Mouse (Mus musculus) heart, embryonic 11.5 days (tissue): Measurements from ENCODE around the gene Trip12. TPM values are rescaled to one million over a fixed set of nuclear protein-coding genes. Genes with fewer than 3 reads are reported as not detected.

Experiments used
- ATAC-seq: fragments of 200-750 bp; cut with Nextera tagmentation; replicated peaks from 2 replicates; pipeline ENCODE4 v1.8.0; 2017; ENCODE audit warnings: moderate library complexity; ENCODE audit not compliant: insufficient number of reproducible peaks, low FRiP score, low TSS enrichment
- H3K27ac ChIP-seq: fragments of 300-500 bp; sonication (generic); 2 replicates; pipeline ENCODE4 v1.5.1; 2014; ENCODE audit warnings: mild to moderate bottlenecking, low read depth, low read length
- H3K27me3 ChIP-seq: fragments of 300-500 bp; sonication (generic); 2 replicates; pipeline ENCODE4 v1.6.1; 2014; ENCODE audit warnings: mild to moderate bottlenecking, low read length, mixed read lengths; ENCODE audit not compliant: control insufficient read depth, insufficient read depth
- H3K36me3 ChIP-seq: fragments of 300-500 bp; sonication (generic); 2 replicates; pipeline ENCODE4 v1.6.1; 2014; ENCODE audit warnings: mild to moderate bottlenecking, low read length, moderate library complexity, mixed read lengths; ENCODE audit not compliant: control insufficient read depth, insufficient read depth
- H3K4me1 ChIP-seq: fragments of 300-500 bp; sonication (generic); 2 replicates; pipeline ENCODE4 v1.6.1; 2014; ENCODE audit warnings: low read length; ENCODE audit not compliant: control insufficient read depth, insufficient read depth
- H3K4me2 ChIP-seq: fragments of 300-500 bp; sonication (generic); 2 replicates; pipeline ENCODE4 v1.6.1; 2014; ENCODE audit warnings: mild to moderate bottlenecking, moderate library complexity
- H3K4me3 ChIP-seq: fragments of 300-500 bp; sonication (generic); 2 replicates; pipeline ENCODE4 v1.5.1; 2014; ENCODE audit warnings: low read depth, low read length
- H3K9ac ChIP-seq: fragments of 300-500 bp; sonication (generic); 2 replicates; pipeline ENCODE4 v1.6.1; 2014; ENCODE audit warnings: mild to moderate bottlenecking, low read depth, low read length, moderate library complexity
- H3K9me3 ChIP-seq: fragments of 300-500 bp; sonication (generic); replicated peaks from 2 replicates; pipeline ENCODE4 v1.6.1; 2016; ENCODE audit warnings: low read length; ENCODE audit not compliant: control insufficient read depth
- WGBS: fragments of 180-500 bp; shearing (Covaris S2); extraction: QIAGEN DNeasy Blood & Tissue Kit; methylation state at CpG from one replicate; pipeline ENCODE4 v1.1.7; 2014; ENCODE audit not compliant: insufficient replicate concordance; 5-methylcytosine and 5-hydroxymethylcytosine counted together
- polyA plus RNA-seq: library from polyadenylated mRNA; unstranded; fragments of >200 nt; fragmentation: Nextera tagmentation; extraction: Ambion mirVana; gene quantifications from 2 replicates; pipeline ENCODE4 v1.2.1, GENCODE M21; 2014

Gene Trip12
- polyA plus RNA-seq, 1 experiment from 2014 or later, result 77.0 TPM

DNA sequence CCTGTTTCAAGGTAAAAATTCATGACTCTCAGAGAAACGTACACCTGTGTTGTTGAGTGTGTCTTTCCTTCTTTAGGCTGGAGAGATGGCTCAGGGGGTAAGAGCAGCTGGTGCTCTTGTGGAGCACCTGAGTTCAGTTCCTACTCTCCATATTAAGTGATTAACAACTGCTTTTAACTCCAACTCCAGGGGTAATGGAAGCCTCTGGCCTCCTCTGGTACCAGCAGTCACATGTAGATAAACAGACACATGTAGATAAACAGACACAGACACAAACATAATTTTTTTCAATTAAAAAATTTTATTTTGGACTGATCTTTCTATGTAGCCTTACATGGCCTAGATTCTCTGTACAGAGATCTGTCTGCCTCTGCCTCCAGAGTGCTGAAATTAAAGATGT lies 13.4 kb upstream of the Trip12 start:
- no peak overlapping the region for H3K9ac ChIP-seq
- no peak overlapping the region for H3K4me3 ChIP-seq
- no peak for ATAC-seq
- no peak overlapping the region for H3K4me2 ChIP-seq
- 74% methylated on average over 1 of the region's 1 CpGs for WGBS
- H3K27ac ChIP-seq, result no peak overlapping the region
- H3K36me3 ChIP-seq, result no peaks in the 10 kb centered on the region
- peaks cover 8% of the 10 kb centered on the region for H3K4me1 ChIP-seq
- no peaks in the 10 kb centered on the region for H3K27me3 ChIP-seq
- no peaks in the 10 kb centered on the region for H3K9me3 ChIP-seq

DNA sequence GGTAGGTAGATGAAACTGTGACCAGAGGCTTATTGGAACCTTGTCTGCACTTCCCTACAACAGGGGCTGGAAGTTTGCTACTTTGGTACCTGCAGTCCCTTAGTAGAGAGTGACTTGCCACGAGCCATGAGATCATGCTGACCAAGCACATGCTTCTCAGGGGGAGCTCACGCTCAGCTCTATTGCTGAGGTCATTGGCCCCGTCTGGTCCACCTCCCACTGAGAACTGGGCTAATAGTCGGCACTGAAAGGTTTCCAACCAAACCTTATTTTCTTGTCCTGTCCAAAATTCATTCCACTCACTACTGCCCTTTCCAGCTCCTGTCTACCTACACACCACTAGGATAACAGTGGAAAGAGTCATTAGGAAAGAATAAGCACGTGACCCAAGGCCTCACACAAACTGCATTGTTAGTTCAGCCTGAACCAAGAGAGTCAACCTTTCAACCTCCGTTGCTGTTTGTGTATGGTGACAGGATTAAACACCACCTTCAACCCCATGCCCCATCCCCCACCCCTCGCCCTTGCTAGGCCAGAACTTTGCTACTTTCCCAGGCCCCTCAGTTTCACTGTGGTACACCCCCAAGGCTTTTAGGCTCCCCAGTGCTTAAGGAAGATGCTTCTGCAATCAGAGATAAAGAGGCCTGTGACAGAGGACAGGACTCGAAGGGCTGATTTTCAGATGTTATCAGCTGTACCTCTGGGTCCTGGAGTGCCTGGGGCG lies 11.4 kb upstream of the Trip12 start:
- no peak overlapping the region for H3K27ac ChIP-seq
- no peak overlapping the region for H3K4me2 ChIP-seq

DNA sequence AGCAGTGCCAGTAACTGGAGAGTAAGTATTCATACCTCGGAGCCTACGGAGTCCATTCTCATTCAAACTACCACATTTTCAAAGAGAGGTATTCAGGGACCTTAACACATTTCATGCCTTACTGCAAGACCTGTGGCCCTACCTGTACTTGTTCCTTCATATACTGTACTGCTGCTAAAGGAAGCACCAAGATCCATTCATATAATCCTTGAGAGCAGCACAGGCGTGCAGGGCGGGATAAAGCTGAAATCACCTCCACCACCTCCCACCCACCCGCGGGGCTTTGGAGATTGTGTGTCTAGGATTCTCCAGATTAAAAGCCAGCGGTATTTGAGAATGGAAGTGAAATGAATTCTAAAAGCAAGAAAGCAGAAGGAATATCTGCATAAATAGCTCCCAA lies 10.2 kb upstream of the Trip12 start:
- peaks cover 8% of the 10 kb centered on the region for H3K4me1 ChIP-seq
- no peak for ATAC-seq
- no peak overlapping the region for H3K9ac ChIP-seq
- no peak overlapping the region for H3K27ac ChIP-seq
- H3K4me2 ChIP-seq, result no peak overlapping the region
- WGBS, result 82% methylated on average over 7 of the region's 7 CpGs
- H3K27me3 ChIP-seq, result no peaks in the 10 kb centered on the region
- H3K9me3 ChIP-seq, result no peaks in the 10 kb centered on the region
- no peak overlapping the region for H3K4me3 ChIP-seq
- no peaks in the 10 kb centered on the region for H3K36me3 ChIP-seq

More for the DNA sequence above, 11.4 kb upstream of the Trip12 start:
- H3K27me3 ChIP-seq, result no peaks in the 10 kb centered on the region
- no peaks in the 10 kb centered on the region for H3K36me3 ChIP-seq
- 0 out of 2 replicates have a peak, but pooled peaks have one; percentile 52 for ATAC-seq
- 22% methylated on average over 9 of the region's 9 CpGs for WGBS
- H3K4me1 ChIP-seq, result peaks cover 8% of the 10 kb centered on the region
- H3K4me3 ChIP-seq, result no peak overlapping the region
- no peaks in the 10 kb centered on the region for H3K9me3 ChIP-seq
- H3K9ac ChIP-seq, result no peak overlapping the region

DNA sequence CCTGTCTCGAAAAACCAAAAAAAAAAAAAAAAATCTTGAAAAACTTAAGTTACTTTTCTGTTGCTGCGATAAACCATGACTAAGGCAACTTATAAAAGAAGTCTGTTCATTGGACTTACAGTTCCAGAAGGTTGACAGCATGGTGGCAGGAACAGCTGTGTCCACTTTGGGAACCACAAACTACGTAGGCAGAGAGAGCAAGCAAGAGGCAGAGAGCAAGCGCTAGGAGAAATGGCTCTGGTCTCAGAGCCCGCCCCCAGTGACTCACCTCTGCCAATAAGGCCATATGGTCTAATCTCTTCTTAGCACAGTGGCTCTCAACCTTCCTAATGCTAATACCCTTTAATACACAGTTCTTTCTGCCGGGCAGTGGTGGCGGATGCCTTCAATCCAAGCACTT lies 9.5 kb upstream of the Trip12 start:
- Histone ChIP-seq H3K27me3 (no peaks in the 10 kb centered on the region), H3K4me1 (peaks cover 8% of the 10 kb centered on the region), H3K9me3 (no peaks in the 10 kb centered on the region), H3K36me3 (no peaks in the 10 kb centered on the region), H3K4me3 (no peak overlapping the region), H3K9ac (no peak overlapping the region), H3K27ac (no peak overlapping the region), H3K4me2 (no peak overlapping the region)
- no peak for ATAC-seq
- 90% methylated on average over 7 of the region's 7 CpGs for WGBS

DNA sequence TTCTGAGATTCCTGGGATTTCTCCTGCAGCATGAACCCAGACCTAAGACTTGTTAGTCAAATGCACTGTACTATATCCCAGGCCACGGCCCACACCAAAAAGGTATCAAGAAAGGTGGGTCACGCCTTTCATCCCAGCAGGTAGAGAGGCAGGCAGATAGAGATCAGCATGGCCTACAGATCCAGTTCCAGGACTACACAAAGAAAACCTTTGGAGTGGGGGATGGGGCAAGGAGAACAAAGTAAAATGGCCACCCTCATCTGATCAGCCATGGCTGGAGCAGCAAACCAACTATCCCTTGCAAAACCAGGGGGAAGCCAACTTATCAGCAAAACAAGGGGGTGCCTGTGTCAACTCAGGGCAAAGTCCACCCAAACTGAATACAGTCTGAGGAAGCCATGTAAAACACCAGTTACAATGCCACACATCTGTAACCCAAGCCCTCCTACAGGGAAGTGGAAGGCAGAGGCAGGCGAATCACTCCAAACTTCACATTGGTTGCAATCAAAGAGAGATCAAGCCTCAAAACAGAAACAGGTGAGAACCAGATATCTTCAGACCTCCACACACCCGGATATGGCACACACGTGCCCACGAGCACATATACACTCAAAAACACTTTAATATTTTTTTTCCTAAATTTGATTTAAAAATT lies 8.6 kb upstream of the Trip12 start:
- no peaks in the 10 kb centered on the region for H3K36me3 ChIP-seq
- ATAC-seq, result no peak
- no peak overlapping the region for H3K9ac ChIP-seq
- H3K27ac ChIP-seq, result no peak overlapping the region
- 93% methylated on average over 6 of the region's 6 CpGs for WGBS
- H3K9me3 ChIP-seq, result no peaks in the 10 kb centered on the region
- H3K4me2 ChIP-seq, result no peak overlapping the region
- no peak overlapping the region for H3K4me3 ChIP-seq
- peaks cover 8% of the 10 kb centered on the region for H3K4me1 ChIP-seq
- H3K27me3 ChIP-seq, result no peaks in the 10 kb centered on the region

DNA sequence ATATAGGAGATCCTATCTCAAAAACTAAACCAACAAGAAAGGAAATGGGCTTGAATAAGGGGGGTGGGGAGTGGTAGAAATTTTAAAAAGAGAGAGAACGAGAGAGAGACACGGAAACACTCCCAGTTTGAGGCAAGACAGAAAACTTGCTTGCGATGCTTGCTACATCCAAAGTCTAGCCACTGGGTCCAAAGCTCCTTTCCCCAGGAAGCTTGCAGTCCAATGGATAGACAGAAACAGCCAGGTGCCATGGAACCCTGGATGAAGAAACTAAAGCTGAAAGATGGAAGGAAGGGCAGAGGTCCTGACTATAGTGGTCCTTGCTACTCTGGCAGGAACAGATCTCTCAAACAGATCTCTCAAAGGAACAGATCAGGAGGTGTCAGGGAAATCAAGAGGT lies 8.0 kb upstream of the Trip12 start:
- H3K27ac ChIP-seq, result no peak overlapping the region
- no peak overlapping the region for H3K4me3 ChIP-seq
- no peaks in the 10 kb centered on the region for H3K27me3 ChIP-seq
- 85% methylated on average over 3 of the region's 3 CpGs for WGBS
- H3K4me2 ChIP-seq, result no peak overlapping the region
- no peaks in the 10 kb centered on the region for H3K36me3 ChIP-seq
- peaks cover 8% of the 10 kb centered on the region for H3K4me1 ChIP-seq
- ATAC-seq, result no peak
- H3K9me3 ChIP-seq, result no peaks in the 10 kb centered on the region
- H3K9ac ChIP-seq, result no peak overlapping the region

DNA sequence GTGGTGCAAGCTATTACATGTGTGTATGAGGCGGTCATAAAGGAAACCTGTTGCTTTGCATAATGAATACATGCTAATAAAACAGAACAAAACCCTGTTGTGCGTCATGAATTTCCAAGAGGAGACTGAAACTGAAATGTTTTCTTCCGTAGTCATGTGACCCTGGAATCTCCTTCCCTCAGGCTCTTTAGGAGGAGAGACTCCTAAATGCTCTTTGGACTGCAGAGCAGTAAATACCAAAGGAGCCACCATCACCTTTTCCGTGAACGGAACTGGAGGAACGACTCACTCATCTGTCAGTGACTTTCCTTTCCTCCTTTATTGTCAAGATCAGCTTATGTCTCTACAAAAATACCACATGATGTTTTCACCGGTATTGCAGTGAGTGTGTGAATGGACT lies 7.4 kb upstream of the Trip12 start:
- no peaks in the 10 kb centered on the region for H3K36me3 ChIP-seq
- no peaks in the 10 kb centered on the region for H3K9me3 ChIP-seq
- H3K4me1 ChIP-seq, result peaks cover 8% of the 10 kb centered on the region
- WGBS, result 83% methylated on average over 7 of the region's 7 CpGs
- no peak overlapping the region for H3K4me2 ChIP-seq
- H3K27me3 ChIP-seq, result no peaks in the 10 kb centered on the region
- ATAC-seq, result no peak
- no peak overlapping the region for H3K9ac ChIP-seq
- H3K27ac ChIP-seq, result no peak overlapping the region
- H3K4me3 ChIP-seq, result no peak overlapping the region

DNA sequence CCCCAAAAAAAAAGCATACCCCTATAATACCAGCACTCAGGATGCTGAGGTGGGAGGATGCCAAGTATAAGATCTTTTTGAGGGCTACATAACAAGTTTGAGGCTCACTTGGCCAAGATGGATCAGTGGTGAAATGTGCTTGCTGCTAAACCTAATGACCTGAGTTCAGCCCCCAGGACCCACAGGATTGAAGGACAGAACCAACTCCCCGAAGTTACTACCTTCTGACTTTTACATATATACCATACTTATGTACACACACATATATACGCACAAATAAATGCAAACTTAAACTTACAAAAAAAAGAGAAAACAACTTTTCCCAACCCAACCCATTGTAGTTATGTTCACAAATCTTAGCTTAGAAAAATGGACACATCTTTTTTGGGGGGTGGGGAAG lies 3.0 kb upstream of the Trip12 start:
- WGBS, result 87% methylated on average over 2 of the region's 2 CpGs
- Histone ChIP-seq H3K4me3 (no peak overlapping the region), H3K27ac (no peak overlapping the region), H3K9me3 (no peaks in the 10 kb centered on the region), H3K27me3 (no peaks in the 10 kb centered on the region), H3K4me2 (no peak overlapping the region), H3K9ac (no peak overlapping the region), H3K4me1 (0 out of 2 replicates have a peak, but pooled peaks cover 2% of the 10 kb centered on the region), H3K36me3 (no peaks in the 10 kb centered on the region)
- ATAC-seq, result no peak

DNA sequence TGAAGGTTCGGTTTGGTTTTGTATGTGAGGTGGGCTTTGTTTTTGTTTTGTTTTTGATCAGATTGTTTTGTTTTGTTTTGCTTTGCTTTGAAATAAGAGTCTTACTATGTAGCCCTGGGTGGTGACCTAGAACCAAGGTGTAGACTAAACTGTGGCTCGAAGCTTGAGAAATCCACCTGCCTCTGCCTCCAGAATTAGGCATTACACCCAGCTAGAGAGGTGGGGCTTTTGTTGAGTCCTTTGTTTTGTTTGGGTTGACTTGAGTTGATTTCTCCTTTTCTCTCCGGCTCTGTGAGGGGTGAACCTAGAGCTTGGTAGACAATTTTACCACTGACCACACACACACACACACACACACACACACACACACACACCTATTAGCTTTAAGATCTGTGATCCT lies 745 bp upstream of the Trip12 start:
- ATAC-seq, result no peak
- 0 out of 2 replicates have a peak overlapping the region, but pooled peaks have one; percentile 3 for H3K9ac ChIP-seq
- 0 out of 2 replicates have a peak, but pooled peaks cover 2% of the 10 kb centered on the region for H3K4me1 ChIP-seq
- H3K9me3 ChIP-seq, result no peaks in the 10 kb centered on the region
- no peaks in the 10 kb centered on the region for H3K27me3 ChIP-seq
- H3K4me3 ChIP-seq, result peak overlapping the region; percentile 97
- 65% methylated on average over 3 of the region's 3 CpGs for WGBS
- H3K36me3 ChIP-seq, result no peaks in the 10 kb centered on the region
- H3K27ac ChIP-seq, result no peak overlapping the region
- peak overlapping the region; percentile 79 for H3K4me2 ChIP-seq
